Mouse (Mus musculus) erythroid progenitor cell, adult 5-6 weeks (primary cell): ENCODE measurements around the gene Fa2h. TPM values are rescaled to one million over a fixed set of nuclear protein-coding genes. Genes with fewer than 3 reads are reported as not detected.
"Not testable (repeated sequence)": the region's sequence is repeated elsewhere in the genome, so short reads cannot be mapped to it uniquely, and the experiment has no call there.

ENCODE experiments used
- ATAC-seq: replicated peaks from 2 replicates; pipeline ENCODE4 v1.8.0; 2016; ENCODE audit warnings: moderate number of reproducible peaks, mild to moderate bottlenecking, moderate TSS enrichment, inconsistent platforms; ENCODE audit not compliant: poor library complexity, low FRiP score, severe bottlenecking
- total RNA-seq, 2 experiments: library from RNA; stranded (forward) in 1 of 2; stranded (reverse) in 1 of 2; fragments of 150-400 nt in 1 of 2; fragments of 186-747, 209-891 nt in 1 of 2; gene quantifications; 2 replicates each; pipeline versions ENCODE4 v1.2.3 to v1.2.4; 2015 to 2017; ENCODE audit warnings: low replicate concordance in 2 of 2

The Fa2h gene
- total RNA-seq, 2 experiments from 2014 or later: not detected

DNA sequence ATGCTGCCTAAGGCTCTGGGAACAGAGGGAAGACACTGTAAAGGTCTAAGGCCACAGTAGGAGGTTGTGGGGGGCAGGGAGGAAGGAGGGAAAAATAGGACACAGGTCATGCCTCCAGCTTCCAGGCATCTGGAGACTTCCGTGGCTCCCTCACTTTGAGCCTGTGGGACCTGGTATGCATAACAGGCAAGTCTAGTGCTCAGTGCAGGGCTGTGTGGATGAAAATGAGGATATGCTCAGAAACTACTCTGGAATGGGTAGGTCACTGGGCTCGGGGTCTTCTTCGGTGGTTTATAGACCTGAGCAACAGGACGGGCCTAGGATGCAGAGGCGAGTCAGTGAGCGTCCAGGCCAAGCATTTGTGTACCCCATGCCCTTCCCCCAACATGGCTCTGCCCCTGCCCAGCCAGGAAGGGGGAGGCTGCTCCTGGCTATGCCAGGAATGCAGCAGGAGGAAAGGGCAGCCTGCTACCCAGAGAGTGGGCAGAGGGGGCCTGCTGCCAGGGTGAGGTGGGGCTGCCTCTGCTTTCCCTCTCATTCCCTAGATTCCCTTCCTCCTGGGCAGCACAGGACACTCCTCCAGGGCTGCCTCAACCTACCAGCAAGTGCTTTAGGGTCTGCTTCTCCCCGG, 32.9 kb downstream of the Fa2h start:
- ATAC-seq: no peak

DNA sequence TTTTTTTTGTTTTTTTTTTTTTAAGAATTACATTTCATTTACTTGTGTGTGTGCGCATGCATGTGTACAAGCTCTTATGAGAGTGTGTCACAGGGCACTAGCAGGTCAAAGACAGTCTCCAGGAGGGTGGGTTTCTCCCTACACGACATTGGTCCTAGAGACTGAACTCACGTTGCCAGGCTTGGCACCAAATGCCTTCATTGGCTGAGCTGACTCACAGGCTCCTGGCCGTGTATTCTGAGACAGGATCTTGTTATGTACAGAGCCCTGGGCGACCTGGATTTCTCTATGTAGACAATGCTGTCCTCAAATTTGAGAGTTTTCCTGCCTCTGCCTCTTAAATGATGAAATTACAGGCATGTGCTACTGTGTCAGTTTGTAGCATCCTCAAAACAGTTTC, 33.7 kb downstream of the Fa2h start:
- no peak for ATAC-seq

DNA sequence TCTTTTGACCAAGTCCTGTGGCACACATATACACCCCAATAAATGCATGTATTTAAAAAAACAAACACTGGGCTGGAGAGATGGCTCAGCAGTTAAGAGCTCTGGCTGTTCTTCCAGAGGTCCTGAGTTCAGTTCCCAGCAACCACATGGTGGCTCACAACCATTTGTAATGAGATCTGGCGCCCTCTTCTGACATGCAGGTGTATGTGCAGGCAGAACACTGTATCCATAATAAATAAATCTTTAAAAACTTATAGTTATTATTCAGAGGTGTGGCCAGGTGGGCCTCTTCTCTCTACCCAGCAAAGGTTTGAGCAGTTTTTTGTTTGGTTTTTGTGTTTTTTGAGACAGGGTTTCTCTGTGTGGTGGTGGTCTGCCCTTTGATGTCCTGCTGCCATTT, 34.7 kb downstream of the Fa2h start:
- no peak for ATAC-seq

DNA sequence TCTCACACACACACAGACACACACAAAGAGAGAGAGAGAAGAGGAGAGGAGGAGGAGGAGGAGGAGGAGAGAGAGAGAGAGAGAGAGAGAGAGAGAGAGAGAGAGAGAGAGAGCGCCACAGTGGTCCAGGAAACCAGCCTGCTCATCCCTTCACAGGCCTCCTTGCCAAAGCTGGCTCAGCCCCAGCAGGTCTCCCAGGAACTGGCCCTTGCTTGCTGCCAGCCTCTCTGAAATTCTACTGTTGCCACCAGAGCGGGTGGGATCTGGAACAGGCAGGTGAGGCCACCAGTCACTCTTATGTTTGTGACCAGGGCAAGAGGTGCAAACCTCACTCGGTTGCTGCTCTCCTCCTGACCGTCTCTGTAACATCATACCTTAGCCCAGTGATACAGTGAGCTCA, 36.2 kb downstream of the Fa2h start:
- no peak for ATAC-seq

DNA sequence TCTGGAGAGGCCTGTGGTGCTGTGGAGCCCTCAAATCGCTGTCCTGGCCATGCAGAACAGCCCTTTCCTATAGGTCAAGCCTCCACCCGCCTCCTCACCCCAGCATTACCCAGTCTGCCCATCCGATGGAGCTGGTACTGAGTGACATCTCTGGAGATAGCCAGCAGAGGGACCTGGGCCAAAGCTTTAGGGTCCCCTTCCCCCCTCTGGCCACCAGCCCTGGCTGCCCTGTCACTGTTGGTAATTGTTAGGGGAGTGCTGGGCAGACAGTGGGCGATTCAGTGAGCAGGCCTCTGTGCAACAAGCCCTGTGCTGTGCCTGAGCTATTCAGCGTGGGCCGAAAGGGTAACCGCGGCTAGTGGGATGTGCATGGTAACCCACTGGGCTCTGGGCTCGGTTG, 40.1 kb downstream of the Fa2h start:
- no peak for ATAC-seq

DNA sequence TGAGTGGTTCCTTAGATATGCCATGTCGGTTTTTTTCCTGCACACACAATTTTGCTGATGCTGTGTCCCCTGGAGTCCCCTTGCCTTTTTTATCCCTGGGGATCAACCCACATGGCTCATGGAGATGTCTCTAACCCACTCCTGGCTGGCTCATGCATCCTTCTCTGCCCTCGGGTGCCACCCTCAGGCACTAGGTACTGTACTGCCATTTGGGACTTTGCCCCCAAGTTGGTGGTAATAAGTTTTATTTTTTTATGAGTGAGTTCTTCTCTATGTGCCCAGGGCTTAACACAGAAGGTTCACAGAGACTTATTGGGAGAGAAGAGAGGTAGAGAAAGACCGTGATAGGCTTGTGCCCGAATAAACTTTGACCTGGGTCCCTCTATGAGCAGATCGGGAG, 41.3 kb downstream of the Fa2h start:
- no peak for ATAC-seq

DNA sequence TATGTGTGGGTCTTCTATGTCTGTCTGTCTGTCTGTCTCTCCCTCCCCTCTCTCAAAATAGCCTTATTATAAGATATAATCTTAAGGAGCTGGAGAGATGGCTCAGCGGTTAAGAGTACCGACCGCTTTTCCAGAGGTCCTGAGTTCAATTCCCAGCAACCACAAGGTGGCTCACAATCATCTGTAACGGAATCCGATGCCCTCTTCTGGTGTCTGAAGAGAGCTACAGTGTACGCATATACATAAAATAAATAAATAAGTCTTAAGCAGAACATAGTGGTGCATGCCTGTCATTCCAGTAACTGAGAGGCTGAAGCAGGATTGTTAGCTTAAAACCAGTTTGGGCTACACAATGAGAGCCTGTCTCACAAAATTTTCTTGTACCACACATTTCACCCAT, 43.0 kb downstream of the Fa2h start:
- ATAC-seq: no peak

DNA sequence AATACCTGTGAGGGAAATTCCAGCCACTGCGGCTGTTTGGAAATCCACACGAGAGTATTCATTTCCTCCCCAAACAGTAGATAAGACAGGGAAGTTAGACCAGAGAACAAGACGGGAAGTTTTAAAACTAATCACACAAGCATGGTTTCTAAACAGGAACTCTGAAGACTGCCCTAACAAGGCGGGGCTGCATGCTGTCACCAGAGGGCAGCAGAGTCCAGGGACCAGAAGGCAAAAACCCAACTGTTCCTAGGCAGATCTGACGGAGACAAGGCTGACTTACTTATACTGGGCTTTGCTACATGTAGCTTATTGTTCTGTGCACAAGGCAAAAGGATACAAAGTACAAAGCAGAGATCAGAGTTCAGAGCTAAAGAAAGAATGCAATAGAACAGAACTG, 50.4 kb downstream of the Fa2h start:
- ATAC-seq: peak; percentile 77

DNA sequence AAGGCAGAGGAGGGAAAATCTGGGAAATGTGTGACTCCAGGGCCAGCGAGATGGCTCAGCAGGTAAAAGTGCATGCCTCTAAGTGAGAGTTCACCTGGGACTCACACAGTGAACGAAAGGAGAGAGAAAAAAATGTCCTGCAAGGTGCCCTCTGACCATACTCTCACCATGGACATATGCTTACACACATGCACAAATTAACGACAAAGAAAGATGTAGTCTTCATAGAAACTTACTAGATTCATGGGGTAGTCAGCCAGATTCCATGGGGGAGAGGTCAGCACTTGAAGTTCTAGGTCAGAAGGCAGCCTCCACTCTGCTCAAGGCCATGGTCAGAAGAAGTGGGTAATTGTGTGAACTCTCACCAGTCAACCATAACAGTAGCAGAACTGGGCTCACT, 53.4 kb downstream of the Fa2h start:
- no peak for ATAC-seq

DNA sequence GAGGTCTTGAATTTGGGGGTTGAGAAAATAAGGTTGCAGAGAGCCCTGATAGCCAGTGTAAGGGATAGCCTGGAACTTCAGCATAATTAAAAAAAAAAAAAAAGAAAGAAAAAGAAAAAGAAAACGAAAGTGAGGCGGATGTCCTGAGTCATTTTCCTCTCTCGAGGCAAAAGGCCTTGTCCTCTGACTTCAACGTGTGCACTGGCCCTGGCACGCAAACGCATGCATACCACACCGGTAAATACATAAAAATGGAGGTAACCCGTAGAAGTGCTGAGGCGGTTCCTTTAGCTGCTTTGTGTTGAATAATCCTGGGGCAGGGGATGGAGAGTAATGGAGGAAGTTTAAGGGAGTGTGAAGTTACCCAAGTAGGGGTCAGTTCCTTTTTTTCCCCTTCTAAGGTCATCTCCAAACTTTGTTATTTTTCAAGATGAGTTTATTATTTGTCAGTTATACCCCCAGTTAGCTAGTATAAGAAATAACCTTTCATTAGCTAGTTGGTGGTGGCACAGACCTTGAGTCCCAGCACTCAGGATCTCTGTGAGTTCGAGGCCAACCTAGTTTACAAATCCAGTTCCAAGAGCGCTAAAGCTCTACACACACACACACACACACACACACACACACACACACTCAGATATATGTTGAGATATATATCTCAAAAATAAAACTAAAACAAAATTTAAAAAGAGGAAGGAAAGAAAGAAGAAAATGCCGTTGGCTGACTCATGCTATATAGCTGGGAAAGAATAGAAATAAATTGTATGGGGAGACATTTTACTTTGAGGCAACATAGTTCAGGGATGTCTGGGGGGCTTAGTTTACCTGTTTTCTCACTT, 55.0 kb downstream of the Fa2h start:
- ATAC-seq: no peak

DNA sequence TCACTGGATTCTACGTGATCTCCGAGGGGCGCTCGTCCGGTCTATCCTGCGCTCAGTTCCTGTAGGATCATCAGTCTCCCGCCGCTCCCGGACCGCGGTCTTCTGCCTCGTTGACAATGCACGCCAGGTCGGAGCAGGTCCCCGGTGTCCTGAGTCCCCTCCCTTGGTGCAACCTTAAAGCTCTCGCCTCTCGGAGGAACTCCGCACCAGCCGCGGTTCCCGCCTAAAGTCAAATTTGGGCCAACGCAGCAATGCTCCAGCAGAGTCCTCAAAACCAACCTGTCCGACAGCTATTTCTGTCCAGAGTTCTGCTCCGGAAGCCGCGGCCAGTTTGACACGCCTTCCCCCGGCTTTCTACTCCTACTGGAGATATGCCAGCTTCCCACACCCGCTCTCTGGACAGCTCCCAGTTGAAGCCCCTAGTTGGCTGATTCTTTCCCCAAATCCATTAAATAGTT, 55.7 kb downstream of the Fa2h start, which contains the start of gene Mlkl:
Gene Mlkl, minus strand, starts transcription at position 288 of the 458 bp plus-strand sequence.
- peak; percentile 81 for ATAC-seq

DNA sequence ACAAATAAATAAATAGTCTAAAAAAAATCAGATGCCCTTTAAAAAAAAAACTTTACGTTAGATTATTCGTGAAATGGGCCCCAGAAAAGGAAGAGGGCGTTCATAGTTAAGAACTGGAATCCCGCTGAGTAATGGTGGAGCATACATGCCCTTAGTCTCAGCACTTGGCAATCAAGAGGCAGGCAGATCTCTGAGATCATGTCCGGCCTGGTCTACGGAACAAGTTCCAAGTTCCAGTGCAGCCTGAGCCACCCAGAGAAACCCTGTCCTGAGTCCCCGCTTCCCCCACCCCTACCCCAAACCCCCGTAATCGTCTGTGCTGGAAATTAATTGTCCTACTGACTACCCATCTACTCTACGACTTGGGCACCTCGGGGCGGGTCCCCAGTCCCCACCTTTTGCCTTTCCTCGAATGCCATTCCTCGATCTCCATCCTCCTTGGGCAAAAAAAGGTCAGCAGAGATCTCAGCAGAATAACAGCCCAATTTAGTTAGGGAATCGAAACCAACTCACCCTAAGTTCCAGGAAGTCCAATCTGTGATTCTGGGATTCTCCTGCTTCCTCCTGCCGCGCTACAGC, 56.2 kb downstream of the Fa2h start:
- peak; percentile 52; the same call in 1 of the 2 replicates for ATAC-seq

DNA sequence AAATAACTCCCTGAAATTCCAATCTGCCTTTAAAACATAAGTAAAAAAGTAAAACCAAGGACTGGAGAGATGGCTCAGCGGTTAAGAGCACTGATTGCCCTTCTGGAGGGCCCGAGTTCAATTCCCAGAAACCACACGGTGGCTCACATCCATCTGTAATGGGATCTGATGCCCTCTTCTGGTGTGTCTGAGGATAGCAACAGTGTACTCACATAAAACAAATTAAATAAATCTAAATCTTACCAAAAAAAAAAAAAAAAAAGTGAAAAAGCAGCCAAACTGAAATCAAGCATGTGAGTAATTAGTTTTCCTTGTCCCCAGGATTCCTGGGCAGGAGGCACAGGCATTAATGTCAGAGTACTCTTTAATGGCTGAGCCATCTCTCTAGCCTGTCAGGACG, 56.9 kb downstream of the Fa2h start:
- no peak for ATAC-seq

DNA sequence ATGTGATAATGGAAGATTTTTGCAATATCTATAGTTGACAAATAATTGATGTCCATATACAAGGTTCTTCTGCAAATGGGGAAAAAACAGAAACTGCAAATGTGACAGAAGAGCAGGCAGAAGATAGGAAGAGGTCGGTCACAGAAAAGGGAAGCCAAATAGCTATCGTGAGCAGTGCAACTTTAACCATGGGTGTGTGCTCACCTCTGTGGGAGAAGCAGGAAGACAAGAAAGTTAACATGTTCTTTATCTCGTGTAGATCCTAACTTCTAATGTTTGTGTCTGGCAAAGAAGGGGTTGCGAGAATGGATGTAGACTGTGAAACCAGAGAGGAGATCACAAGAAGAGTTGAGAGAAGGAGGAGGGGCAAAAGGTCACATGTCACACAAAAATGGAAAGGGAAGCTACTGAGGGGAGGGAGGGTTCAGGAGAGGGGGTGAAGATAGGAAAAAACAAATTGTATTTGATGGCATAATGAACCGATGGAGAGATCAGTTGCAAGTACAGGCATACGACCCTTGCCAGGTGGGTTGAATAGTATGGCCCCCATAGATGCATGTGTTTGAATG, 68.3 kb downstream of the Fa2h start:
- ATAC-seq: no peak

DNA sequence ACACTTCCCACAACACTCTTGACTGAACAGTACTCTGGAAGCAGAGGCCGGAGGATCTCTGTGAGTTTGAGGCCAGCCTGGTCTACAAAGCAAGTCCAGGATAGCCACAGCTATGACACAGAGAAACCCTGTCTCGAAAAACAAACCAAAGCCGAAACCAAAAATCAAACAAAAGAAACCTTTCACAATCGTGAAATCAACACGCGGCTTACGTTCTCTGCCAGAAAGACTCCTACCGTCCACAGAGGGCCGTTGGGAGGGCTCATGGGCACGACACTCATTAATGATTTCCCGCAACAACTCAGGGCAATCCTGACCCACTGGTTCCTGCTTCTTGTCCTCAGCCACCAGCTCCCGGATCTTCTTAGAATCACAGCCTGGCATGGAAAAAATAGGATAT, 78.9 kb downstream of the Fa2h start:
- no peak for ATAC-seq

DNA sequence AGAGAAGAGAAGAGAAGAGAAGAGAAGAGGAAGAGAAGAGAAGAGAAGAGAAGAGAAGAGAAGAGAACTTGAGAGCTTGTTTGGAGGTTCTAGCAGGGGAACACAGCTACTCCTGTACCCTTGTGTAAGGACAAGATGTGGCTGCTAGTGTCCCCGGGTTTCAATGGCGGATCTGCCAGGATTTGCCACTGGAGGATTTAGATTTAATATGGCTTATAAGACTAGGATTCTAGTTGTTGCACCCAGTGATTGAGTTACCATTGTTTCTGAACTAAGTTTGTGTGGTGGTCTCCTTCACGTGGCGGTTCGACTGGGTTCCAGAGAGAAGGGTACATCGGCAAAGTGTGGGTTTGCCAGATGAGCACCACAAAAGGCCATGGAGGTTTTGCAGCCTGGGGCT, 79.7 kb downstream of the Fa2h start:
- ATAC-seq: not testable (repeated sequence)

DNA sequence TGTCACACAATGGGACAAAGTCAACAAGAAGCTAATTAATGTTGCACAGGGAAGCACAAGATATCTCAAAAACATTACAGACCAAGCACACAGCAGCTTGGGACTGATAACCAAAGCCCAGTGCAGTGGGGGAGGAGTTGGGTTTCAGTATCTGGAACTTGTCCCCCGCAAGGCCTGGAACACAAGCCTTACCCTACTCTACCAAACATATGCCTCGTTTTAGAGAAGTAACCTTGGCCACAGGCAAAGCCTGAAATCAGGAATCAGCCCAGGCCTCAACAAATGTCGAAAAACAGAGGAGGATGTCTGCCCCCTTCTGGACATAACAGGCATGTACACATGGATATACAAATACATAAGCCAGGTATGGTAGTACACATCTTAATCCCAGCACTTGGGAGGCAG, 80.9 kb downstream of the Fa2h start:
- ATAC-seq: peak; percentile 97

DNA sequence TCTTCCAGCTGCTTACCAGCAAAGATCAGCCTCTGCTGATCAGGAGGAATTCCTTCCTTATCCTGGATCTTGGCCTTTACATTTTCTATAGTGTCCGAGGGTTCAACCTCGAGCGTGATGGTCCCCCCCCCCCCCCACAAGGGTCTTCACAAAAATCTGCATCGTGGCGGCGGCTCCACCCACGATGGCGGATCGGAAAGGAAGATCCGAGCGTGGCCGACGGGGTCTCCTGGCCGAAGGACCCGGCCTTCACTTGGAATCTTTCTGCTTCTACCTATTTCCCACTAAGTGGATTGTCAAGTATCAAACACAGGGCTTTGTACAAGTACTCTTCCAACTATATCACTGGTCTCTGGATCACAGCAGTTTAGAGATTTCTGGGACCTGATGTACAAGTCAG, 83.6 kb downstream of the Fa2h start:
- not testable (repeated sequence) for ATAC-seq

DNA sequence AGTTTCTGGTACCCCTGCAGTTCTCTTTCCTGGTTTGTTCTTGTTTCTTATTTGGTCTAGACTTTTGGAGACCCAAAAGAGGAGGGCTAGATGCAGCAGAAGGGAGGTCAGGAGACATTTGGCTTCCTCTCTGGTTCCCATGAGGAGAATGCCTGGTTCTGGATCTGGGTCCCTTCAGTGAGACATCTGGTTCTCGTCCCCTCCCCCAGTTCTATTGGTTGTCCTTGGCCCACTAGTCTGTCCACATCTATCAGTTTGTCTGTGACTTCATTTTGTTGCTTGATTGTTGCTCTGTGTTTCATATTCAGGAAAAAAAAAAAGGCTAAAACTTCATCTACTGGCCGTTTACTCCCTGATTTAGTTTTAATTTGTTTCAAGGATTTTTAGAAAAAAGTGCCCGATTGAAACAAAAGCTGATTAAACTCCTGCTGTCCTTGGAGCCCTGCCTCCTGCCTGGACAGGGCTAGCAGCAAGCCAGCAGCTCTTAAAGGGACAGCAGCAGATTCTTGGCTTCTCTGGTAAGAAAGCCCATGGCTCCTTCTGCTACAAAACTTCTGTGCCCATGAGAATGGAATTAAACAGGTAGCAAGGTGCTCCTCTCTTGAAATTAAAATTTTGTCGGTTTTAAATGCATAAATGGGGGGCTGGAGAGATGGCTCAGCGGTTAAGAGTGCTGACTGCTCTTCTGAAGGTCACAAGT, 88.4 kb downstream of the Fa2h start:
- no peak for ATAC-seq

DNA sequence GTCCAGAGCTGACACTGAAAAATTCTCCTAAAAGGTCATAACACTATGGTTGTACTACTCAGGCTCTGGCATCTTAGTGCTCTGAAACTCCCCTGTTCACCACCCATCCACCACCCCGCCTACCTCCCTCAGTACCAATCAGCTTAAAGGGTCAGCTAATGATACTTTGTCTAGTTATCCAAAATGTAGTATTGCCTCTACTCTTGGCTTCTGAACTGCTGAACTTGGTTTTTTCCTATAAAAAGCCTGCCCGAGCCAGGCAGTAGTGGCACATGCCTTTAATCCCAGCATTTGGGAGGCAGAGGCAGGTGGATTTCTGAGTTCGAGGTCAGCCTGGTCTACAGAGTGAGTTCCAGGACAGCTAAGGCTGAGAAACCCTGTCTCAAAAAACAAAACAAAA, 89.3 kb downstream of the Fa2h start:
- ATAC-seq: no peak
